Mouse (Mus musculus) frontal cortex, postnatal 10 days (tissue): ENCODE data around the gene Trim41.
"Not testable (repeated sequence)": the region's sequence is repeated elsewhere in the genome, so short reads cannot be mapped to it uniquely, and the experiment has no call there.

ENCODE experiments used
- DNase-seq, 2 experiments: peaks; one replicate each; pipeline ENCODE4 v3.0.0; 2022; ENCODE audit warnings: low spot score in 2 of 2, mixed read lengths in 1 of 2

Trim41 gene

DNA sequence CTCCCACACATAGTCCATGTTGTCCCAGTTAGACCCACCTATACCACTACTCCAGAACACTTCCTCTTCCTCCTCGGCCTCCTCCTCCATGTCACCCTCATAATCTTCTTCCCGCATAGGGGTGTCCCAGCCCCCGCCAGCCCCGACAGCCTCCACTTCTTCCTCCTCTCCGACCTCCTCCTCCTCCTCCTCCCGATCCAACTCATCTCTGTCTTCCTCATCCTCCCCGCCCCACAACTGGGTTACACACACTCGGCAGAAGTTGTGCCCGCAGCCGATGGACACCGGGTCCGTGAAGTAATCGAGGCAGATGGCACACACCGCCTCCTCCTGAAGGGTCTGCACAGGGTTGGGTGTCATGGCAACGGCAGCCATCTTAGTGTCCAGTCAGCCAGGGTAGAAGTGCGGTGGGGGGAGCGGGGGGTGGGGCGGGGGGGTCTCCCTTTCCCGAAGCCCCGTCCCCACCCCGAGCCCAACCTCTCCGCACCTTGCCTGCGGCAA is 822 bp downstream of the Trim41 start:
- DNase-seq, result peak; percentile 63 to 72

GRCm38 (mm10) chr11:48815851-48816250 is 1.3 kb downstream of the Trim41 start:
- DNase-seq, result no peak

DNA sequence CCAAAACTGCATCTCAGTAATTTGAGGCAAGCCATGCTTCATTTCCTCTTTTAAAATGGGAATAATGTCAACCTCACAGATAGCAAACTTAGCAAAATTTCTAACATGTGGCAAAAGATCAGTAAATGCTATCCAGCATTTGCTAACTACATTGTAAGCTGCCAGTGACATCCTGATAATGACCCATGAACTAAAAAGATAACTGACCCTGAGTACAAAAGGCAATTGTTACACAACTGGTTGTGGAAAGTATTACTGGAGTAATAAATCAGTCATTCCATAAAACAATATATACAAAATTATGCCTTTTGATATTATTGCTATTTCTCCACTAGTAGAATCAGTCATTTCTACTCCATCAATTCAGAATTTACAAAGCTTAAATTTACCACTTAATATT is 3.4 kb downstream of the Trim41 start:
- no peak for DNase-seq

DNA sequence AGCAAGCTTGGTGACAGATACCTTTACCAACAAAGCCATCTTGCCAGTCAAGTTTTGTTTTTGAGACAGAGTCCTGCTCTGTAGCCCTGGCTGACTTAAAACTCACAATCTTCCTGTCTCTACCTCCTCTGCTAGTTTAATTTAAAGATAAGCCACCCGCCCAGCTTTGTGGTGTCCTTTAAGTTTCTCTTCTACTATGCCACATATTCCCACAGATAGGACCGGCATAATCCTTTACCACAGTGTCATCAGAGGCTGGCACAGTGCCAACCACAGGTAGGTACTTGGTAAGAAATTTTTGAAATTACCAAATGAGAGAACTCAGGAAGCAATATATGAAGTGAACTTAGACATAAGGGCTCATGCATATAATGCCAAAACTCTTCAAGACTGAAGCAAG is 7.0 kb downstream of the Trim41 start:
- DNase-seq, result no peak

DNA sequence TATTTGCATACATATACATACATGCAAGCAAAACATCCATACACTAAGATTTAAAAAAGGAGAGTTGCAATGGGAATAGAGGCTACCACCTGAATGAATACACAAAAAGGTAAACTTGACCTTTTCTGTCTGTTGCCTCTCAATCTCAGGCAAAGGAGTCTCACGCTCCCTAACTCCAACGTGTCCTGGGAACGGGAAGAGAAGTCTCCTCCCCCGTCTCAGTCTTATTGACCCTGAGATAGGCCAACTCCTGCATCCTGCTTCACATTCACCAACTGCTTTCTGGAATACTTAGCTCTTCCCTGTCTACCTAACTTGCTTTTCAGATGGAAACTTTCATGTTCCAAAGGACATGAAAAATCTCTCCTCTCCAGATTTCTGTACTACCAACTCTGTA is 7.7 kb downstream of the Trim41 start:
- no peak for DNase-seq

DNA sequence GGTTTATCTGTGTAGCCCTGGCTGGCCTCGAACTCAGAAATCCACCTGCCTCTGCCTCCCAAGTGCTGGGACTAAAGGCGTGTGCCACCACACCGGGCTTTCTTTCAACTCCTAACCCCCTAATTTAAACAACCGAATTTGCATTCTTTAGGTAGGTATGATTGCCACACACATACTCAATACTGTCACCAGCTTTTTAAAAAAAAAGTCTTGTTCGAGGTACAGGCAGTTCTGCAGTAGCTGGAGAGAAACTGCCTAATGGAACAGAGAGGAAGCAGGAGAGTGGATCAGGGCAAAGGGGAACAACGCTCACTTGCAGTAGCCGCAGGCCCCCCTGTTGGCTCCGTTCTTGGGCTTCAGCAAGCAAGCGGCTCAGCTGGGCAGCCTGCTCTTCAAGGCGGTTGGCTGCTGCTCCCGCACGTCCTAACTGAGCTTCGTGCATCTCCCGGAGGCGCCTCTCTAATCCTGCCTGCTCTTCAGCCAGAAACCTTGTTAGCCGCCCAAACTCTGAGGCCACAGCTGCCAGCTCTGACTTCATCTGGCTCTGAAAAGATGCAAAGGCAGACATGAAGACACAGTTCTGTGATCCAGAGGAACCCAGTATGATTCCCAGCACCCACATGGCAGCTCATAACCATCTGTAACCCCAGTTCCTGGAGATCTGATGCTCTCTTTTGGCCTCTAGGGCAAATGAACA is 8.3 kb downstream of the Trim41 start:
- DNase-seq, result no peak

- no peak for DNase-seq
Measured at GRCm38 (mm10) chr11:48808304-48808646, 8.9 kb downstream of the Trim41 start.

- DNase-seq, result no peak
Measured at GRCm38 (mm10) chr11:48807563-48808303, 9.4 kb downstream of the Trim41 start.

DNA sequence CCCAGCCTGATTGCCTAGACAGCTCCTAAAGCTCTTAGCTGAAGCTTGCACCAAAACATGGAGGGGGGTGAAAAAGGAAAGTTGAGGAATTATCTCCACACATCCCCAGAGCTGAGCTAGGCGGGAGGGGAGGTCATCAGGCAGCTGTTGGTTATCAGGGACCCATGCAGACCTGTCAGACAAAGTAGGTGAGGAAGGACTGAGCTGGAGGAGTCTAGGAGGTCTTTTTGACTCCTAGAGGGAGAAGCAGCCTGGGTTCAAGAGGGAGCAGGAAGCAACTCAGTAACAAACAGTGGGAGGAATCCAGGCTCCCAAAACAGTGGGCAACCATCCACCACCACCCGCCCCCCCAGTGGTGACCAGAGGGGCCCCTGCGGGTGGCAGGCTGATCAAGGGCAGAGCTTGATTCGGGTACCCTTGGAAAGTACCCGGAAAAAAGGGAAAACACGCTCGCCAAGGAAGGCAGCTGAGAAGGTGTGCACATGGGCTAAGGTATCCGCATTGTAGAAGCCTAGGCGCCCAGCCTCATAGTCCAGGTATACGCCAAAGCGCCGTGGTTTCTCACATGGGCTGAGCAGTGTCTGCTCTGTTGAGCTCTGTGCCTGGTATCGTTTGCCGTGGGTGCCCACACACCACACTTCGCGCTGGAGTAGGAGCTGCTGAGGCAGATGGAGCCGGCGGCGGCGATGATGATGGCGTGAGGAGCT is 10.1 kb downstream of the Trim41 start:
- DNase-seq, result peak in 1 of 2 experiments; percentile 24

GRCm38 (mm10) chr11:48804922-48805321 is 12.2 kb downstream of the Trim41 start:
- DNase-seq, result no peak

DNA sequence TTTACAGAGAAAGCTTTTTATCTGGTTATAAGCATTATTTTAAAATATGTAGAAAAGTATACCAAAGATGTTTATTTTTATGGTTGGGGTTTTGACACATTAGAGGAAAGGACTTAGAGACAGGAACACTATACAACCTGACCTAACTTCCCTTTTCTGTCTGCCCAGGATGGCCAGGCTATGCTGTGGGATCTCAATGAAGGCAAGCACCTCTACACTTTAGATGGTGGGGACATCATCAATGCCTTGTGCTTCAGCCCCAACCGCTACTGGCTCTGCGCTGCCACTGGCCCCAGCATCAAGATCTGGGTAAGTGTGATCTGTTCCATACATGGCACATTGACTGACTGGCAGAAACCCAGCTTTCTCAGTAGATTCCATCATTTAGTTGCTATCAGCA is 13.2 kb downstream of the Trim41 start:
- no peak for DNase-seq

DNA sequence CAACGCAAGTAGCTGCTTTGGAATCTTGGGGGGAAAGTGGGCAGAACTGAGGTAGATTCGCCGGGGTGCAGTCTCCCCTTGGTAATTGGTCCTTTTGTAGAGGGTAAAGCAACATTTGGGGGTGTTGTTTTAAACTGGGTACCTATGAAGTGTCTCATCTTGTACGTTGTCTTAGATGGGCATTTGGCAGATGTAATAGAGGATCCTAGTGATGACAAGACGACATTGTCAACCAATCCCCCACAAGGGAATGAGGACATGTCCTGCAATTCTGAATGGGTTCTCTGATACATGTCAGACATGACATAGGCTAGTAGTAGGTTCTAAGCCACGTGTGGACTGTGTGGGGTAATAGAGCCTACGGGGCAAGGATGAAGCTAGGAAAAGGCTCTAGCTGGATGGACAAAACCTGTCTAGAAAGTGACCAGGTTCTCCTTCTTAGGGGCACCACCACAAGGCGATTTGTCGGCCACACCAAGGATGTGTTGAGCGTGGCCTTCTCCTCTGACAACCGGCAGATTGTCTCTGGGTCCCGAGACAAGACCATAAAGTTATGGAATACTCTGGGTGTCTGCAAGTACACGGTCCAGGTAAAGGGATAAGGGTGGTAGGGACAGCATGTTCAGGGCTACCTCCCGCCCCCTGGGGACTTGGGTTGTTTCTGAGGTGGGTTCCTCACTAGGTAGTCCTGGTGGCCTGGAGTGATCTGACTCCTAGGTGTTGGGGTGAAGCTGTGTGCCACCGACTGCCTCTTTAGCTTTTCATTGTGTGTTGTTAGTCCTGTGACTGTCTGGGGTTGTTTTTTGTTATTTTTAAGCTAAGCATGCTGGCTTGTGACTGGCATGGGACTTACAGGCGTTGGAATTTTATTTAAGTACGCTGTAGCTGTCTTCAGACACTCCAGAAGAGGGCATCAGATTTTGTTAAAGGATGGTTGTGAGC is 15.1 kb downstream of the Trim41 start:
- no peak for DNase-seq

- DNase-seq, result peak; percentile 79 to 87
Measured at GRCm38 (mm10) chr11:48799921-48800701, 17.0 kb downstream of the Trim41 start, which contains the start of gene Rack1. Gene Rack1, plus strand, starts transcription at chr11:48800332.

- DNase-seq, result no peak
Measured at GRCm38 (mm10) chr11:48798984-48799920, 17.9 kb downstream of the Trim41 start.

DNA sequence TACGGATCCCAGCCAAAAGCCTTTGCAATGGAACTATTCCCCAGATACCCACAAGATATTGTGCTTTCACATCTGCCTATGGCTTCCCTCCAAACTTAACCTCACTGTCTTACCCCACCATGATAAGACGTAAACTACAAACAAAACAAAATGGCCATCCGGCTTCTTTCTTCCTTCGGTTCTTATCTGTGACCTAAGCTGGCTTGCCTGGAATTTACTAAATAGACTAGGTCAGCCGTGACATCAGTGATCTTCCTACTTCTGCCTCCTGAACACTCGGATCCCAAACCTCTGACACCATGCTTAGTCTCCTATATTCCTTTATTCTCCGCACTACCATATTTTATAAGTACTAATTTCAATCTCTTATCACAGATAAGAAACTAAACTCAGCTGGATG is 18.8 kb downstream of the Trim41 start:
- no peak for DNase-seq

DNA sequence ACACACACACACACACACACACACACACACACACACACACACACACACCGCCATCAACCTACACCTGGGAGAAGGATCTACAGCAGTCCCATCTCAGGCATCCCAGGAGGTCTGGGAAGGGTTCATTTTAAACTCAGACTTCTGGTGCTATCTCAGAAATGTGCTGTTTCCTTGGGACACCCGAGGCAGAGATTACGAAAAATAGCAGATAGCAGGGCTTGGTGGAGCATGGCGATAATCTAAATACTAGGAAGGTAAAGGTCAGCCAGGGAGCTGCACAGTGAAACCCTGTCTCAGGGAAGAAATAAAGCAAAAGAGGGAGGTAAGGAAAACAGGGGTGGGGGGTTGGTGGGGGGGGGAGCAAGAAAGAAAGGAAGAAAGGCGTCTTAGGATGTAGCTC is 19.9 kb downstream of the Trim41 start:
- no peak for DNase-seq

GRCm38 (mm10) chr11:48796290-48796689 is 20.9 kb downstream of the Trim41 start:
- DNase-seq, result no peak

DNA sequence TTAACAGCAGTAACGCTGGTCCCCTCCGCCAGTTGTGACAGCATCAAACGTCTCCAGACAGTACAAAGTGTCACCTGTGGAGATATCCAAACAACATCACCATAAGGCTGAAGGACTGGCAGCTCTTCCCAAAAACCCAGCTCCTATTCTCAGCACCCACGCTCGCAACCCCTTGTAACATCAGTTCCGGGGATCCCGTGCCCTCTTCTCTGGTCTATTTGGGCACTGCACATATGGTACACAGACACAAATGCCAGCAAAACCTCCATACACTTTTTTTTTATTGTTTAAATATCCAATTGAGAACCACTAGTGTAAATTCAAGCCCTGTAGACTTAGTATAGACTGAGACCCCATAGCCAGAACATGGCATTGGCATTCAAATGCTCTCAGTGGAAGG is 21.9 kb downstream of the Trim41 start:
- no peak for DNase-seq

DNA sequence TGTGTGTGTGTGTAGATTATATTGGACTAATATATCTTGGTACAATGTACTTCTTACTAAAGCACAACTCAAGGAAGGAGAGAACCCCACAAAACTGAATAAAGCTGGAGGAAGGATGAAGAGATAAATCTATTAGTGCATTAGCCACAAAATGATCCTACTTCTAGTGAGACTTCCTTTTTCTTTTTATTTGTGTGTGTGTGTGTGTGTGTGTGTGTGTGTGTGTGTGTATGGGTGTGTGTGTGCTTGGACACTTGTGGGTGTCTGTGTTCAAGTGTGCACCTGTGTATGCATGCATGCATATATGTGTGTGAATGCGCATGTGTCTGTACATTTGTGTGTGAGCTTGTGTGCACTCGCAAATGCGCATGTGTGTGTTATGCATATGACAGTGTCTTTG is 24.0 kb downstream of the Trim41 start:
- DNase-seq, result no peak

GRCm38 (mm10) chr11:48791894-48792293 is 25.3 kb downstream of the Trim41 start:
- DNase-seq, result not testable (repeated sequence)
